Comparison of ENCODE assay signal across 7 mouse cellular contexts in genomic region chr1:172143570-172143969, GRCm38 (mm10). TPM values are rescaled to one million over a fixed set of nuclear protein-coding genes. Genes with fewer than 3 reads are reported as not detected.
DNase-seq lines count a peak whose midpoint lies in the region; ATAC-seq and TF ChIP-seq lines count a peak whose summit lies in the region.

No protein-coding gene starts in this region.

- peaks cover 7% of the 10 kb centered on the region for H3K4me1 ChIP-seq in liver, embryonic 12.5 days
- H3K4me1 ChIP-seq in kidney, postnatal 0 days (replicated peaks; ENCODE audit: insufficient read depth, low read length) = no peaks in the 10 kb centered on the region
- no peaks in the 10 kb centered on the region for H3K4me1 ChIP-seq in spleen, adult 2 months (ENCODE audit: control insufficient read depth, insufficient read depth, insufficient read length)

- no peak for ATAC-seq in liver, embryonic 12.5 days
- peak; percentile 68 for ATAC-seq in common myeloid progenitor, adult 5-6 weeks (replicated peaks; ENCODE audit: low read depth, poor library complexity, severe bottlenecking)
- no peak for ATAC-seq in kidney, postnatal 0 days (replicated peaks; ENCODE audit: low FRiP score, low read depth)

- DNase-seq in liver = peak; percentile 58
- peak; percentile 86 for DNase-seq in NIH3T3 (ENCODE audit: low read depth)
- peak; percentile 87 for DNase-seq in kidney, postnatal 0 days (ENCODE audit: low spot score)
- DNase-seq in lung, adult 18-20 months = peak; percentile 45 to 72
- DNase-seq in spleen, adult 2 months (ENCODE audit: low read depth in 1 of 2, low spot score in 2 of 2) = peak; percentile 50 to 60

- TF ChIP-seq CTCF in kidney, postnatal 0 days (IDR thresholded peaks at IDR 0.05; ENCODE audit: low read depth) = peak; percentile 85
- TF ChIP-seq CTCF in spleen, adult 2 months (IDR thresholded peaks at IDR 0.05; ENCODE audit: extremely low read depth, insufficient read depth, insufficient read length, insufficient replicate concordance) = no peak

- H3K4me2 ChIP-seq in liver, embryonic 12.5 days = no peak overlapping the region
- H3K4me2 ChIP-seq in kidney, postnatal 0 days (ENCODE audit: low read length) = no peak overlapping the region

- H3K27ac ChIP-seq in liver, embryonic 12.5 days = no peak overlapping the region
- H3K27ac ChIP-seq in kidney, postnatal 0 days = no peak overlapping the region
- H3K27ac ChIP-seq in spleen, adult 2 months (ENCODE audit: insufficient read depth, low read length) = no peak overlapping the region

- H3K4me3 ChIP-seq in liver, embryonic 12.5 days = no peak overlapping the region
- no peak overlapping the region for H3K4me3 ChIP-seq in kidney, postnatal 0 days (replicated peaks; ENCODE audit: low read depth, low read length)
- no peak overlapping the region for H3K4me3 ChIP-seq in spleen, adult 2 months (ENCODE audit: extremely low read depth, insufficient read depth, insufficient read length)

- H3K9me3 ChIP-seq in liver, embryonic 12.5 days (replicated peaks) = no peaks in the 10 kb centered on the region
- H3K9me3 ChIP-seq in kidney, postnatal 0 days (replicated peaks; ENCODE audit: low read length) = no peaks in the 10 kb centered on the region

- H3K27me3 ChIP-seq in liver, embryonic 12.5 days (replicated peaks) = no peaks in the 10 kb centered on the region
- H3K27me3 ChIP-seq in kidney, postnatal 0 days (ENCODE audit: insufficient read depth, low read length) = no peaks in the 10 kb centered on the region
- no peaks in the 10 kb centered on the region for H3K27me3 ChIP-seq in spleen, adult 2 months (ENCODE audit: control insufficient read depth, insufficient read depth, low read length)

- H3K9ac ChIP-seq in liver, embryonic 12.5 days = no peak overlapping the region
- H3K9ac ChIP-seq in kidney, postnatal 0 days (ENCODE audit: low read depth, low read length) = no peak overlapping the region

- TF ChIP-seq POLR2A in spleen, adult 2 months (IDR thresholded peaks at IDR 0.05; ENCODE audit: low read depth, low read length) = no peak

- H3K36me3 ChIP-seq in liver, embryonic 12.5 days = no peaks in the 10 kb centered on the region
- H3K36me3 ChIP-seq in kidney, postnatal 0 days (ENCODE audit: insufficient read depth, low read length) = no peaks in the 10 kb centered on the region
- H3K36me3 ChIP-seq in spleen, adult 2 months (ENCODE audit: control insufficient read depth, insufficient read depth, low read length) = no peaks in the 10 kb centered on the region

- WGBS in liver, embryonic 12.5 days (ENCODE audit: insufficient replicate concordance) = 30% methylated on average over 1 of the region's 1 CpGs
- 29% methylated on average over 1 of the region's 1 CpGs for WGBS in kidney, postnatal 0 days
- WGBS in spleen, adult 2 months = 9% methylated on average over 1 of the region's 1 CpGs

RNA-seq across cellular contexts. Expression of gene Dcaf8, which starts 4.3 kb away (rescaled TPM):
- polyA plus RNA-seq in liver, embryonic 12.5 days (2016; fragmentation: Nextera tagmentation; extraction: Ambion mirVana) = 77.8 and 82.3 TPM in 2 replicates
- 157 and 167 TPM in 2 replicates for total RNA-seq in common myeloid progenitor, adult 5-6 weeks (2017)
- 110 and 123 TPM in 2 replicates for polyA plus RNA-seq in kidney, postnatal 0 days (2015; fragmentation: Nextera tagmentation; extraction: Ambion mirVana)
- 38.5 and 46.1 TPM in 2 replicates for polyA plus RNA-seq in spleen, adult 2 months (2012; rRNA removed)

RNA-seq across cellular contexts. Expression of gene Pex19, which starts 17.0 kb away (rescaled TPM):
- polyA plus RNA-seq in liver, embryonic 12.5 days (2016; fragmentation: Nextera tagmentation; extraction: Ambion mirVana) = 55.0 and 56.8 TPM in 2 replicates
- total RNA-seq in common myeloid progenitor, adult 5-6 weeks (2017) = 37.1 and 42.2 TPM in 2 replicates
- 133 and 136 TPM in 2 replicates for polyA plus RNA-seq in kidney, postnatal 0 days (2015; fragmentation: Nextera tagmentation; extraction: Ambion mirVana)
- 26.4 and 28.0 TPM in 2 replicates for polyA plus RNA-seq in spleen, adult 2 months (2012; rRNA removed)
